Mouse (Mus musculus): ENCODE measurements around the gene Exo5. TPM values are rescaled to one million over a fixed set of nuclear protein-coding genes. Genes with fewer than 3 reads are reported as not detected.
A peak's percentile ranks its signal among the peaks of the same experiment; 100 is the strongest.

The Exo5 gene
- polyA plus RNA-seq, 1 experiment from 2014 or later = 13.1 TPM

- H3K4me2 ChIP-seq (replicated peaks; ENCODE audit: low read depth, low read length) = no peak overlapping the region
- H3K27ac ChIP-seq (ENCODE audit: low read length) = no peak overlapping the region
- H3K27me3 ChIP-seq (replicated peaks; ENCODE audit: insufficient read depth, low read length) = no peaks in the 10 kb centered on the region
- no peak overlapping the region for H3K4me3 ChIP-seq (ENCODE audit: low read depth, low read length)
- H3K9ac ChIP-seq (replicated peaks; ENCODE audit: low read depth) = no peak overlapping the region
- WGBS = 41% methylated on average over 4 of the region's 4 CpGs
- no peaks in the 10 kb centered on the region for H3K4me1 ChIP-seq (ENCODE audit: insufficient read depth, low read depth, low read length)
- H3K9me3 ChIP-seq (ENCODE audit: low read length) = no peaks in the 10 kb centered on the region
- DNase-seq (ENCODE audit: low spot score) = no peak
- ATAC-seq = no peak
- H3K36me3 ChIP-seq (ENCODE audit: insufficient read depth, low read length) = no peaks in the 10 kb centered on the region
- no peak for TF ChIP-seq EP300 (IDR thresholded peaks at IDR 0.05)
These were observed 12.0 kb downstream of the Exo5 start for GRCm38 (mm10) chr4:120912866-120913265.

- Histone ChIP-seq H3K36me3 (ENCODE audit: insufficient read depth, low read length) (no peaks in the 10 kb centered on the region), H3K4me1 (ENCODE audit: insufficient read depth, low read depth, low read length) (no peaks in the 10 kb centered on the region), H3K4me2 (replicated peaks; ENCODE audit: low read depth, low read length) (no peak overlapping the region), H3K27me3 (replicated peaks; ENCODE audit: insufficient read depth, low read length) (no peaks in the 10 kb centered on the region), H3K9me3 (ENCODE audit: low read length) (no peaks in the 10 kb centered on the region), H3K27ac (ENCODE audit: low read length) (no peak overlapping the region), H3K9ac (replicated peaks; ENCODE audit: low read depth) (no peak overlapping the region), H3K4me3 (ENCODE audit: low read depth, low read length) (no peak overlapping the region)
- TF ChIP-seq EP300 (IDR thresholded peaks at IDR 0.05) = no peak
- no peak for TF ChIP-seq CTCF (IDR thresholded peaks at IDR 0.05)
- DNase-seq (ENCODE audit: low spot score) = no peak
- 62% methylated on average over 6 of the region's 6 CpGs for WGBS
- ATAC-seq = no peak
These were observed 13.7 kb downstream of the Exo5 start for GRCm38 (mm10) chr4:120911086-120911485.

- H3K4me2 ChIP-seq (replicated peaks; ENCODE audit: low read depth, low read length) = no peak overlapping the region
- H3K9me3 ChIP-seq (ENCODE audit: low read length) = no peaks in the 10 kb centered on the region
- WGBS = 29% methylated on average over 15 of the region's 15 CpGs
- no peak for TF ChIP-seq EP300 (IDR thresholded peaks at IDR 0.05)
- TF ChIP-seq CTCF (IDR thresholded peaks at IDR 0.05) = peak; percentile 93
- peak; percentile 71 for DNase-seq (ENCODE audit: low spot score)
- H3K27ac ChIP-seq (ENCODE audit: low read length) = no peak overlapping the region
- no peaks in the 10 kb centered on the region for H3K36me3 ChIP-seq (ENCODE audit: insufficient read depth, low read length)
- no peaks in the 10 kb centered on the region for H3K4me1 ChIP-seq (ENCODE audit: insufficient read depth, low read depth, low read length)
- H3K4me3 ChIP-seq (ENCODE audit: low read depth, low read length) = no peak overlapping the region
- ATAC-seq = no peak
- H3K27me3 ChIP-seq (replicated peaks; ENCODE audit: insufficient read depth, low read length) = no peaks in the 10 kb centered on the region
- H3K9ac ChIP-seq (replicated peaks; ENCODE audit: low read depth) = no peak overlapping the region
These were observed 15.2 kb downstream of the Exo5 start for GRCm38 (mm10) chr4:120909558-120910150.

- WGBS = 73% methylated on average over 5 of the region's 5 CpGs
These were observed 19.2 kb downstream of the Exo5 start for GRCm38 (mm10) chr4:120905644-120906043.

GRCm38 (mm10) chr4:120904533-120904932, 20.3 kb downstream of the Exo5 start:
- Histone ChIP-seq H3K27me3 (replicated peaks; ENCODE audit: insufficient read depth, low read length) (no peaks in the 10 kb centered on the region), H3K36me3 (ENCODE audit: insufficient read depth, low read length) (no peaks in the 10 kb centered on the region), H3K4me1 (ENCODE audit: insufficient read depth, low read depth, low read length) (no peaks in the 10 kb centered on the region), H3K4me3 (ENCODE audit: low read depth, low read length) (no peak overlapping the region), H3K9ac (replicated peaks; ENCODE audit: low read depth) (no peak overlapping the region), H3K4me2 (replicated peaks; ENCODE audit: low read depth, low read length) (no peak overlapping the region), H3K27ac (ENCODE audit: low read length) (no peak overlapping the region), H3K9me3 (ENCODE audit: low read length) (no peaks in the 10 kb centered on the region)
- ATAC-seq (no peak), DNase-seq (ENCODE audit: low spot score) (no peak)
- TF ChIP-seq CTCF (IDR thresholded peaks at IDR 0.05) (no peak), EP300 (IDR thresholded peaks at IDR 0.05) (no peak)
- whole genome bisulfite sequencing = 30% methylated on average over 4 of the region's 4 CpGs

More at GRCm38 (mm10) chr4:120905644-120906043, 19.2 kb downstream of the Exo5 start:
- Histone ChIP-seq H3K9me3 (ENCODE audit: low read length) (no peaks in the 10 kb centered on the region), H3K27ac (ENCODE audit: low read length) (no peak overlapping the region), H3K36me3 (ENCODE audit: insufficient read depth, low read length) (no peaks in the 10 kb centered on the region), H3K9ac (replicated peaks; ENCODE audit: low read depth) (no peak overlapping the region), H3K4me1 (ENCODE audit: insufficient read depth, low read depth, low read length) (no peaks in the 10 kb centered on the region), H3K4me2 (replicated peaks; ENCODE audit: low read depth, low read length) (no peak overlapping the region), H3K4me3 (ENCODE audit: low read depth, low read length) (no peak overlapping the region), H3K27me3 (replicated peaks; ENCODE audit: insufficient read depth, low read length) (no peaks in the 10 kb centered on the region)
- TF ChIP-seq EP300 (IDR thresholded peaks at IDR 0.05) = no peak
- no peak for TF ChIP-seq CTCF (IDR thresholded peaks at IDR 0.05)
- no peak for DNase-seq (ENCODE audit: low spot score)
- ATAC-seq = no peak

- TF ChIP-seq EP300 (IDR thresholded peaks at IDR 0.05) (no peak), CTCF (IDR thresholded peaks at IDR 0.05) (no peak)
- Histone ChIP-seq H3K36me3 (ENCODE audit: insufficient read depth, low read length) (no peaks in the 10 kb centered on the region), H3K4me1 (ENCODE audit: insufficient read depth, low read depth, low read length) (no peaks in the 10 kb centered on the region), H3K4me3 (ENCODE audit: low read depth, low read length) (no peak overlapping the region), H3K9ac (replicated peaks; ENCODE audit: low read depth) (no peak overlapping the region), H3K4me2 (replicated peaks; ENCODE audit: low read depth, low read length) (no peak overlapping the region), H3K27ac (ENCODE audit: low read length) (no peak overlapping the region), H3K27me3 (replicated peaks; ENCODE audit: insufficient read depth, low read length) (no peaks in the 10 kb centered on the region), H3K9me3 (ENCODE audit: low read length) (no peaks in the 10 kb centered on the region)
- ATAC-seq = no peak
- WGBS = 61% methylated on average over 7 of the region's 7 CpGs
- DNase-seq (ENCODE audit: low spot score) = no peak
These were observed 28.8 kb downstream of the Exo5 start for GRCm38 (mm10) chr4:120895810-120896584.

Measured in lung, postnatal 0 days (tissue).